Mouse (Mus musculus) splenic B cell, adult 2 months (primary cell): ENCODE measurements at regions not wholly inside any gene's neighbourhood (a gene's known extent, or its start where the extent isn't known, plus 50 kb on each side); places are given as distances from the start of the nearest gene placed in this dataset.
"Not testable (repeated sequence)": the region's sequence is repeated elsewhere in the genome, so short reads cannot be mapped to it uniquely, and the experiment has no call there.

ENCODE experiments used
- DNase-seq: peaks from one replicate; pipeline ENCODE4 v3.0.0-alpha.2; 2011; ENCODE audit warnings: low read depth, low spot score
- H3K27me3 ChIP-seq: 2 replicates; pipeline ENCODE4 v1.6.1; 2012; ENCODE audit warnings: mild to moderate bottlenecking, low read length, moderate library complexity, mixed read lengths; ENCODE audit not compliant: control insufficient read depth, poor library complexity, insufficient read depth, severe bottlenecking
- H3K36me3 ChIP-seq: 2 replicates; pipeline ENCODE4 v1.6.1; 2012; ENCODE audit warnings: mild to moderate bottlenecking, low read length, moderate library complexity, mixed read lengths; ENCODE audit not compliant: control insufficient read depth, poor library complexity, insufficient read depth, severe bottlenecking

GRCm38 (mm10) chr5:100309807-100310165, 106.2 kb downstream of the Sec31a start:
- Histone ChIP-seq H3K27me3 (no peaks in the 10 kb centered on the region), H3K36me3 (no peaks in the 10 kb centered on the region)
- DNase-seq, result no peak

GRCm38 (mm10) chr5:100309071-100309806, 106.8 kb downstream of the Sec31a start:
- no peaks in the 10 kb centered on the region for H3K27me3 ChIP-seq
- no peak for DNase-seq
- no peaks in the 10 kb centered on the region for H3K36me3 ChIP-seq

- DNase-seq, result no peak
- no peaks in the 10 kb centered on the region for H3K36me3 ChIP-seq
- no peaks in the 10 kb centered on the region for H3K27me3 ChIP-seq
Observed at GRCm38 (mm10) chr5:100304403-100304802, 111.6 kb downstream of the Sec31a start.

- no peaks in the 10 kb centered on the region for H3K27me3 ChIP-seq
- DNase-seq, result no peak
- no peaks in the 10 kb centered on the region for H3K36me3 ChIP-seq
Observed at GRCm38 (mm10) chr5:100302068-100302775, 113.8 kb downstream of the Sec31a start.

GRCm38 (mm10) chr5:100299141-100299540, 116.9 kb downstream of the Sec31a start:
- Histone ChIP-seq H3K36me3 (no peaks in the 10 kb centered on the region), H3K27me3 (no peaks in the 10 kb centered on the region)
- DNase-seq, result no peak

- Histone ChIP-seq H3K36me3 (no peaks in the 10 kb centered on the region), H3K27me3 (no peaks in the 10 kb centered on the region)
- DNase-seq, result no peak
Observed at GRCm38 (mm10) chr5:100294189-100294588, 121.8 kb downstream of the Sec31a start.

- DNase-seq, result no peak
- Histone ChIP-seq H3K36me3 (no peaks in the 10 kb centered on the region), H3K27me3 (no peaks in the 10 kb centered on the region)
Observed at GRCm38 (mm10) chr5:100280215-100280614, 120.6 kb upstream of the Tmem150c start.

GRCm38 (mm10) chr5:100279474-100279873, 119.9 kb upstream of the Tmem150c start:
- no peaks in the 10 kb centered on the region for H3K27me3 ChIP-seq
- H3K36me3 ChIP-seq, result no peaks in the 10 kb centered on the region
- DNase-seq, result no peak

- DNase-seq, result no peak
- Histone ChIP-seq H3K27me3 (no peaks in the 10 kb centered on the region), H3K36me3 (no peaks in the 10 kb centered on the region)
Observed at GRCm38 (mm10) chr5:100274674-100275073, 115.1 kb upstream of the Tmem150c start.

GRCm38 (mm10) chr5:100271975-100272374, 112.4 kb upstream of the Tmem150c start:
- not testable (repeated sequence) for H3K27me3 ChIP-seq, H3K36me3 ChIP-seq, DNase-seq

- no peak for DNase-seq
- H3K27me3 ChIP-seq, result no peaks in the 10 kb centered on the region
- H3K36me3 ChIP-seq, result no peaks in the 10 kb centered on the region
Observed at GRCm38 (mm10) chr5:100270841-100271686, 111.5 kb upstream of the Tmem150c start.

GRCm38 (mm10) chr5:100268111-100268878, 108.7 kb upstream of the Tmem150c start:
- no peak for DNase-seq
- no peaks in the 10 kb centered on the region for H3K27me3 ChIP-seq
- H3K36me3 ChIP-seq, result no peaks in the 10 kb centered on the region

GRCm38 (mm10) chr5:100266671-100267510, 107.3 kb upstream of the Tmem150c start:
- Histone ChIP-seq H3K27me3 (no peaks in the 10 kb centered on the region), H3K36me3 (no peaks in the 10 kb centered on the region)
- no peak for DNase-seq
